Mouse (Mus musculus) midbrain, embryonic 13.5 days (tissue): Measurements from ENCODE around the gene Cpsf4l. TPM values are rescaled to one million over a fixed set of nuclear protein-coding genes. Genes with fewer than 3 reads are reported as not detected.

ENCODE experiments used
- ATAC-seq: fragments of 200-750 bp; cut with Nextera tagmentation; 2 replicates; pipeline ENCODE4 v1.8.0; 2017; ENCODE audit warnings: mild to moderate bottlenecking, moderate TSS enrichment, moderate library complexity
- H3K27ac ChIP-seq: fragments of 300-500 bp; sonication (generic); 2 replicates; pipeline ENCODE4 v1.5.1; 2015; ENCODE audit warnings: inconsistent platforms, mild to moderate bottlenecking, moderate library complexity
- H3K27me3 ChIP-seq: fragments of 300-500 bp; sonication (generic); 2 replicates; pipeline ENCODE4 v1.6.1; 2015; ENCODE audit warnings: mild to moderate bottlenecking, inconsistent platforms
- H3K36me3 ChIP-seq: fragments of 300-500 bp; sonication (generic); 2 replicates; pipeline ENCODE4 v1.6.1; 2015; ENCODE audit warnings: mild to moderate bottlenecking, inconsistent platforms
- H3K4me1 ChIP-seq: fragments of 300-500 bp; sonication (generic); replicated peaks from 2 replicates; pipeline ENCODE4 v1.6.1; 2015; ENCODE audit warnings: inconsistent platforms
- H3K4me2 ChIP-seq: fragments of 300-500 bp; sonication (generic); replicated peaks from 2 replicates; pipeline ENCODE4 v1.6.1; 2015; ENCODE audit warnings: moderate library complexity, mild to moderate bottlenecking, inconsistent platforms
- H3K4me3 ChIP-seq: fragments of 300-500 bp; sonication (generic); replicated peaks from 2 replicates; pipeline ENCODE4 v1.5.1; 2015; ENCODE audit warnings: mild to moderate bottlenecking, inconsistent platforms
- H3K9ac ChIP-seq: fragments of 300-500 bp; sonication (generic); replicated peaks from 2 replicates; pipeline ENCODE4 v1.6.1; 2015; ENCODE audit warnings: mild to moderate bottlenecking, inconsistent platforms
- H3K9me3 ChIP-seq: fragments of 300-500 bp; sonication (generic); 2 replicates; pipeline ENCODE4 v1.6.1; 2016; ENCODE audit warnings: mild to moderate bottlenecking, inconsistent platforms
- WGBS: fragments of 180-500 bp; shearing (Covaris S2); methylation state at CpG from one replicate; pipeline ENCODE4 v1.1.7; 2015; 5-methylcytosine and 5-hydroxymethylcytosine counted together
- polyA plus RNA-seq: library from polyadenylated mRNA; unstranded; fragments of >200 nt; fragmentation: Nextera tagmentation; extraction: Ambion mirVana; gene quantifications from 2 replicates; pipeline ENCODE4 v1.2.1, GENCODE M21; 2015

The Cpsf4l gene
- polyA plus RNA-seq = 0.31 and 0.54 TPM in 2 replicates

DNA sequence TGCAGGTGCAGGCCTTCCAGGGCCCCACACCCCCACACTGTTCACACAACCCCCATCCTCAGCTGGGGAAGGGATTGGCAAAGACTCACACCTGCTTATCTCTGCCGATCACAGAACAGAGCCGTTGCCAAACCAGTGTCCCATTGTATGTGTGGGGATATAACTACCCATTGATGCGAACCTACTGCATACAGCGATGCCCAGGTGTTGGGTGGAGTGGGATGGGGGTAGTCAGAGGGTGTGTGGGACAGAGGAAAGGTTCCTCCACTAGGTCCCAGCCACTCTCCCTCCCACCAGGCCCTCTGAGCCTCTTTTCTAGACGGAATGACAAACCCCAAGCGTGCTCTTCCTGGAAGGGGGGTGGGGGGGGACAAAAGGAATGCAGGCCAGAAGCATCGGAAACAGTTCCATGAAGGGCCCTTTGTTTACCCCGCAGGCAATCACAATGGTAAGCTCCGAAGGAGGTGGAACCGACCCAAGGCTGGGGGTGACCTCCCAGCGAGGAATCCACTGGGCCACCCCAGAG lies at the start of gene Cpsf4l:
Gene Cpsf4l, minus strand, starts transcription at position 287 of the 526 bp plus-strand sequence.
- peak; percentile 59 for ATAC-seq
- Histone ChIP-seq H3K36me3 (peaks cover 15% of the 10 kb centered on the region; the same call in 1 of the 2 replicates), H3K9me3 (no peaks in the 10 kb centered on the region), H3K27me3 (peaks cover 12% of the 10 kb centered on the region), H3K4me1 (peaks cover 23% of the 10 kb centered on the region), H3K4me2 (peak within 1 kb of the TSS; percentile 7), H3K9ac (peak within 1 kb of the TSS; percentile 39), H3K27ac (peak within 1 kb of the TSS; percentile 75), H3K4me3 (no peak within 1 kb of the TSS)
- WGBS = 4% methylated on average over 11 of the region's 11 CpGs

DNA sequence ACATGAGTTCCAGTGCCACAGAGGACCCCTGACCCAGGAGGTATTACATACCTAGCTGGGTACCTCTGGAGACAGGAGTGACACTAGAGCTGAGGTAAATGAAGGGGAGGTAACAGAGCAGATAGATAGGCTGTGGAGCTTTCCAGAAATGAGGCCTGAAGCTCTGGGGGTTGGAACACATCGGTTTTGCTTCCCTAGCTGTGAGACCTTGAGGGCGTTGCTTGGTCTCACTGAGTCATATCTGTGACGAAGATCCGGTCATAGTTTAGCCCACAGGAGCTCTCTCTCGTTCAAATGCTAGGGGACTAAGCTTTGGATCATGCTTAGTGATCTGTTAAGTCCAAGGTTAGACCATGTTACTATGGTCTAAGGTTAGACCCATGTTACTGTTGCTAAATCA lies 49.0 kb upstream of the Cpsf4l start:
- ATAC-seq = no peak
- Histone ChIP-seq H3K9me3 (no peaks in the 10 kb centered on the region), H3K4me3 (no peak overlapping the region), H3K4me2 (no peak overlapping the region), H3K27me3 (no peaks in the 10 kb centered on the region), H3K27ac (no peak overlapping the region), H3K9ac (no peak overlapping the region), H3K36me3 (no peaks in the 10 kb centered on the region), H3K4me1 (peaks cover 5% of the 10 kb centered on the region)
- 93% methylated on average over 5 of the region's 5 CpGs for WGBS

DNA sequence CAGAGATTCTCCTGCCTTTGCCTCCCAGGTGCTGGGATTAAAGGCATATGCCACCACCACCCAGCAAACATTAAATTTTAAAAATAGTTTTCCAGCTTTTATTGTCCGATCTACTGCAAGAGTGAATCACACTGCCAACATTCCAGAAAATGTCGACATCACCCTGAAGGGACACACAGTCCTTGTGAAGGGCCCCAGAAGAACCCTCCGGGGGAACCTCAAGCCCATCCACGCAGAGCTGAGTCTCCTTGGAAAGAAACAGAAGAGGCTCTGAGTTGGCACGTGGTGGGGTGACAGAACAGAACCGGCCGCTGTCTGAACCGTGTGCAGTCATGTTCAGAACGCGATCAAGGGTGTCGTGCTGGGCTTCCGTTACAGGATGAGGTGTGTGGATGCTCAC lies 46.8 kb upstream of the Cpsf4l start:
- no peaks in the 10 kb centered on the region for H3K36me3 ChIP-seq
- H3K27me3 ChIP-seq = no peaks in the 10 kb centered on the region
- peaks cover 7% of the 10 kb centered on the region for H3K4me1 ChIP-seq
- no peak overlapping the region for H3K9ac ChIP-seq
- no peak overlapping the region for H3K4me2 ChIP-seq
- no peak for ATAC-seq
- 96% methylated on average over 12 of the region's 12 CpGs for WGBS
- no peaks in the 10 kb centered on the region for H3K9me3 ChIP-seq
- no peak overlapping the region for H3K4me3 ChIP-seq
- H3K27ac ChIP-seq = no peak overlapping the region

DNA sequence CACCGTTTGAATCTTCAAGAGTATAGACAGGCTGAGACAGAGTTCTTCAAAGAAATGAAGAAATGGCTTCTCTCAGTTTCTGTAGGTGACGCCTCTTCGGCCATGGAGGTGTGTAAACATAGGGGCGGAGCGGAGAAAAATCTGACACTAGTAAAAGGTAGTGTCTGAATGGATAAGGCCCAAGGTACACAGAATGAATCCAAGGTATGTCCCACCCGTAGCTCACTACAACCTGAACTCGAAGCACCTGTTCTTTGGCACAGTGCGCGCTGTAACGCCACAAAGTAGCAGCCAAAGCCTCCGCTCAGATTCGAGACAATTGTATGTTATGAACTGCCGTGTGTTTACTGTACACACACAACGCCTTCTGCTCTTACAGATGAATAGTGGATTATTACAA lies 46.1 kb upstream of the Cpsf4l start:
- H3K27ac ChIP-seq = no peak overlapping the region
- H3K36me3 ChIP-seq = no peaks in the 10 kb centered on the region
- H3K9me3 ChIP-seq = no peaks in the 10 kb centered on the region
- ATAC-seq = no peak
- H3K27me3 ChIP-seq = no peaks in the 10 kb centered on the region
- H3K4me2 ChIP-seq = no peak overlapping the region
- no peak overlapping the region for H3K9ac ChIP-seq
- H3K4me1 ChIP-seq = peaks cover 7% of the 10 kb centered on the region
- WGBS = 94% methylated on average over 14 of the region's 14 CpGs
- H3K4me3 ChIP-seq = no peak overlapping the region

DNA sequence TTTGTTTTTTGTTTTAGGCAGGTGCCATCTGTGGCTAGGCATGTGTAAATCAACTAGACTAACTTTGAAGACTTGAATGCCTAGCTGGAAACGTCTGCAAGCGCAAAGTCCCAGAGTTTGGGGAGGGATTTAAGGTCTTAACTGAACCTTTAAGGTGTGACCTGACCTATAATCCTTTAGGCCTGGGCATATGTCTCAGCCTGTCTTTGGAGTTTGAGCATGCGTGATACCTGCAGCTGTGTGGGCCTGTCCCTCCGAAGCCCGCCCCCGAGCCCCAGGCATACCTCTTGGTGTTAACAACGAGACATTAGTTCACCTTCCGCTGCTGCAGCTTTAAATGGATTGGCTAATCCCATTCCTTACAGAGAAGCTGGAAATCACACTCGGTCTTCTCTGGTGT lies 45.0 kb upstream of the Cpsf4l start:
- H3K27ac ChIP-seq = no peak overlapping the region
- no peak for ATAC-seq
- H3K4me1 ChIP-seq = peaks cover 14% of the 10 kb centered on the region
- H3K9ac ChIP-seq = no peak overlapping the region
- no peaks in the 10 kb centered on the region for H3K9me3 ChIP-seq
- no peaks in the 10 kb centered on the region for H3K36me3 ChIP-seq
- H3K4me2 ChIP-seq = no peak overlapping the region
- no peaks in the 10 kb centered on the region for H3K27me3 ChIP-seq
- no peak overlapping the region for H3K4me3 ChIP-seq
- 33% methylated on average over 9 of the region's 9 CpGs for WGBS

DNA sequence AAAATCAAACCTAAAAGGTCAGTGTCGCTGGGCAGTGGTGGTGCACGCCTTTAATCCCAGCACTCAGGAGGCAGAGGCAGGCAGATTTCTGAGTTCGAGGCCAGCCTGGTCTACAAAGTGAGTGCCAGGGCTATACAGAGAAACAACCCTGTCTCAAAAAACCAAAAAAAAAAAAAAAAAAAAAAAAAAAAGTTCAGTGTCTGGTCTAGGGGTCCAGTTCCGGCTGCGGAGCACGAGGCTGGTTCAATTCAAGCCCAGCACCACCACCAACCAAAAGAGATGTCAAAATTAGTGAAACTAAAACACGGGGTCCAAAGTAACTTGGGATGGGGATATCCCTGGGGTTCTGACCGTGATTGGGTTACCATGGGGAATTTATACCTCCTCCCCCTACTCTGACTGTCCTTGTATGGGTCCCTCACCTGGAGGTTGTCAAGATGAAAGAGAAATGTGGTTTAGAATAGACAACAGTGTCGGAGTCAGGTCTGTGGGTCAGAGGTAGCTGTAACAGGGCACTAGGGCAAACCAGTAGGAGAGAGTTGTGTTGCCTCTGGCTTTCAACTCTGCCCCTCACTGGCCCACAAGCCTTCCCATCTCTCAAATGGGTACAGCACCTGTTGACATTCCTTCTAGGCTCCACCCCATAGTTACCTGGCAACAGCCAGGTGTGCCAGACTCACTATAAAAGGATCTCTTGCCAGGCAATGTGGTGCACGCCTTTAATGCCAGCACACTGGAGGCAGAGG lies 43.0 kb upstream of the Cpsf4l start:
- Histone ChIP-seq H3K9ac (no peak overlapping the region), H3K27ac (no peak overlapping the region), H3K9me3 (no peaks in the 10 kb centered on the region), H3K4me3 (no peak overlapping the region), H3K4me1 (peaks cover 34% of the 10 kb centered on the region), H3K36me3 (peaks cover 5% of the 10 kb centered on the region; the same call in 1 of the 2 replicates), H3K4me2 (no peak overlapping the region), H3K27me3 (no peaks in the 10 kb centered on the region)
- ATAC-seq = no peak
- WGBS = 92% methylated on average over 10 of the region's 10 CpGs

DNA sequence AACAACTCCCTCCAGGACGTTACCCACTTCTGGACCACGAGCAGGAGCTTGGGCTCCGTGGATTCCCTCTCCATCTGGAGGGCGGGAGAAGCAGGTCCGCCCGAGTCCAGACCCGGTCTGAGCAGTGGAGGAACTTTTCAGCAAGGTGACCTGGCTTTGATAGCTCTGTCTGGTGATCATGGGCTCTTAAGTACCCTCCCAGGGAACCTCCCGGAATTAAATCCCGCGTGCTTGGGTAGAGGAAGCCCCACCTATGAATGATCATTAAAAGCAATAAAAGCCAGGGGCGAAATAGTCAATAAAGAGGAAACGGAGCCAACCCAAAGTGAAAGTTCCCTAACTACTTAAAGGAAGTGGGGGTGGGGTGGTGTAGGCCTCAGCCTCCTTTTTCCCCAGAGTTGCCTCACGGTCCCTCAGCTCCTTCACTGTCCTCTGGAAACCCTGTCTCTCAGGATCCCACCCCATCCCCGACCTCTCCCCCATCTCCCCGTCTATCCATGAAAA lies 42.4 kb upstream of the Cpsf4l start:
- peak overlapping the region; percentile 94 for H3K9ac ChIP-seq
- peaks cover 11% of the 10 kb centered on the region; the same call in 1 of the 2 replicates for H3K36me3 ChIP-seq
- 28% methylated on average over 15 of the region's 15 CpGs for WGBS
- H3K27me3 ChIP-seq = no peaks in the 10 kb centered on the region
- peaks cover 40% of the 10 kb centered on the region for H3K4me1 ChIP-seq
- H3K4me2 ChIP-seq = peak overlapping the region; percentile 82
- H3K4me3 ChIP-seq = peak overlapping the region; percentile 73
- peak overlapping the region; percentile 74 for H3K27ac ChIP-seq
- H3K9me3 ChIP-seq = no peaks in the 10 kb centered on the region
- ATAC-seq = peak; percentile 10

DNA sequence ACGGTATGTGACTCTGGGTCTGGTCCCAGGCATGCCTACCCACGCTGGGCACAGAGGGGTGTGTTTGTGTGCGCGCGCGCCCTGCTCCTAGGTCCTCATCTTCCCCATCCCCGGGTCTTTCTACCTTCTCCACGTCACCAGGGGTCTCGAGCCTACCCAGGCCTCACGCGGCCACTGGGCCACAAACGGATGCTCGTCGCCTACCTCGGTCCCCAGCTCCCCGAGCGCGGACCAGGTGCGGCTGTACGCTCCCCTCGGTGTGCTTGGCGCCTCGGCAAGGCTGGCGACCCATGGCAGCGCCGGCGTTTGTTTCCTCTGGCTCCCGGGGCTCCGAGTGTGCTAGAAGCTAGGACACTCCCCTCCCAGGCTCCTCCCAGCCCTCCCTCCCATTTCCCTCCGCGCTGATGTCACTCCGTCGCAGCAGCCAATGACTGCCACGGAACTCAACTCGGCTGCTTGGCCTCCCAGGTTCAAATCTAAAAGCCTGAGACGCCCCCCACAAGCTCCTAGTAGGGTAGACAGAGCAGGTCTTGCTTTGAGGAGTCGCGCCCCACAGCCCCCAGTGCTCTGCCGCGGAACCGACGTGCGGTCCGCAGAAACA lies 41.8 kb upstream of the Cpsf4l start, which contains the start of gene Cdc42ep4:
Gene Cdc42ep4, minus strand, starts transcription at position 398 of the 601 bp plus-strand sequence.
- peak; percentile 85 for ATAC-seq
- H3K4me3 ChIP-seq = peak within 1 kb of the TSS; percentile 73
- peak within 1 kb of the TSS; percentile 95 for H3K27ac ChIP-seq
- peaks cover 13% of the 10 kb centered on the region; the same call in 1 of the 2 replicates for H3K36me3 ChIP-seq
- H3K4me2 ChIP-seq = peak within 1 kb of the TSS; percentile 82
- under 1% methylated on average over 44 of the region's 44 CpGs for WGBS
- H3K27me3 ChIP-seq = no peaks in the 10 kb centered on the region
- peaks cover 44% of the 10 kb centered on the region for H3K4me1 ChIP-seq
- H3K9me3 ChIP-seq = no peaks in the 10 kb centered on the region
- peak within 1 kb of the TSS; percentile 94 for H3K9ac ChIP-seq

DNA sequence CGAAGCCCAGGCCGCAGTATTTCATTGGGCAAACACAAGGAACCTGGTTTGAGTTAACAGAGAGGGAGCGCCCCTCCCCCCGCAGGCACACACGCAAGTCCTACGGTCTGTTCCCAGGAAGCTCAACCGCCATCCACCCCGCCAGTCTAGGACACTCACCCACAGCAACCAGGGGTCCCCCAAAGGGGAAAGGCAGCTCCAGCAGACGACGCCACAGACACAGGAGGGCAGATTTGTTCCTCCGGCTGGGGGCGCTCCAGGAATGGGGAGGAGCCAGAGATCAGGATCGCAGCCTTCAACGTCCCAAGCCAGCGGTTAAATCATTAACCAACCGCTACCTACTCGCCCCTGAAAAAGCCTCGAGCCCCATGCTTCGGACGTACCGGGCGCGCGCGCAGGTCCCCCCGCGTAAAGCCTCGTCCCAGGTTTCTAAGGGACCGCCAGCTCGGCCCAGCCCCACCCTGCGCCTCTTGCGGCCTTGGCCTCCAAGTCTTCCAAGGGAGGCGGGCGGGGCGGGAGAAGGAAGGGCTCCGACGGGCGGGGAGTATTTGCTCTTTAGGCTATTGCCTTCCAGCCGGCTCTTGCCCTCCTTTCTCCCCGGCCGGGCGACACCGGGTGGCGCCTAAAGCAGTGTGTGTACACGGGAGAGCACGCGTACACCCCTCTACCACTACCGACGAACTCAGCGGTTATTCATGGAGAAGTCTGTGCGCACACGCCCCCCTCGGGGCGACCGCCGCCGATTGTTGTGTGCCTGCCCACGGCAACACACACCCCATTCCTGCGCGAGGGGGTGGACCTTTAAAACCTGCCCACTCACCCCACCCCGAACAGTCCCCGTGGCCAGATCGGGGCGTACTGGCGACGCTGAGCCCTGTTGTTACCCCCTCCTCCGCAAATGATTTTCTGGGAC lies 41.0 kb upstream of the Cpsf4l start:
- Histone ChIP-seq H3K9me3 (no peaks in the 10 kb centered on the region), H3K9ac (peak overlapping the region; percentile 94), H3K27me3 (no peaks in the 10 kb centered on the region), H3K4me2 (peak overlapping the region; percentile 82), H3K4me1 (peaks cover 48% of the 10 kb centered on the region), H3K36me3 (peaks cover 17% of the 10 kb centered on the region; the same call in 1 of the 2 replicates), H3K4me3 (peak overlapping the region; percentile 73), H3K27ac (peak overlapping the region; percentile 95)
- ATAC-seq = peak; percentile 41
- under 1% methylated on average over 67 of the region's 67 CpGs for WGBS

DNA sequence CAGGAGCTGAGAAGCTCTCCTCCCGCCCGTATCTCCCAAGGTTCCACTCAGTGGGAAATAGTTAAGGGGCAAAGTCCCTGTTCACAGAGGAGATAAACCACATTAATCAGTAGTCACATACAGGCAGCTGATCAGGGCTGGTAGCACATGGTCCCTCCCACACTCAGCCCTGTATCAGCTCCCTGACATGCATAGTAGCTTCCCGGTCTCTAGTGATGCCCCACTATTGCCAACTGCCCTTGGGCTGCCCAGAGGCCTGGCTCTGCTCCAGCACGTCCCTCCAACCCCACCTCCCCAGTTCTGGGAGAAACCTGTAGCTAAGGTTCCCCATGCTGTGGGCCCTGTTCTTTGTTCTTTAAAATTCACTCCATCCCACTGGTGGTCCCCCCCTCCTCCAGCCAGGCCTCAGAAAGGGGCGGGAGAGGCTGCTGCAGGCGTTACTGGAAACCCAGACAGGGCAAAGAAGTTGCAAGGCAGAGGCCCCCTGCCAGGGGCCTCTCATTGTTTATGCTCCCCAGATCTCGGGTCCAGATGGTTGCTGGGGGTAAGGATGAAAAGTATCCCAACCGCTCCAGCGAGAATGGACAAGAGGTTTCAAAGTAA lies 40.0 kb upstream of the Cpsf4l start:
- ATAC-seq = peak; percentile 37; the same call in 1 of the 2 replicates
- peaks cover 56% of the 10 kb centered on the region for H3K4me1 ChIP-seq

More for the DNA sequence above, 40.0 kb upstream of the Cpsf4l start:
- no peaks in the 10 kb centered on the region for H3K27me3 ChIP-seq
- H3K36me3 ChIP-seq = peaks cover 20% of the 10 kb centered on the region; the same call in 1 of the 2 replicates
- H3K4me3 ChIP-seq = peak overlapping the region; percentile 73
- H3K4me2 ChIP-seq = peak overlapping the region; percentile 82
- peak overlapping the region; percentile 95 for H3K27ac ChIP-seq
- peak overlapping the region; percentile 94 for H3K9ac ChIP-seq
- H3K9me3 ChIP-seq = no peaks in the 10 kb centered on the region
- 0% methylated on average over 9 of the region's 9 CpGs for WGBS
